Mouse (Mus musculus): ENCODE measurements around the gene Lrrc23. TPM values are rescaled to one million over a fixed set of nuclear protein-coding genes. Genes with fewer than 3 reads are reported as not detected.

Lrrc23 gene
- polyA plus RNA-seq (2012; rRNA removed) (1.1 TPM in 2 replicates), polyA plus RNA-seq (2014; fragmentation: Nextera tagmentation; extraction: Ambion mirVana) (0.88 and 1.2 TPM in 2 replicates)

GRCm38 (mm10) chr6:124779222-124779983, at the start of gene Lrrc23:
Lrrc23 (minus strand) TSS chr6:124779727.
- H3K27ac ChIP-seq (replicated peaks; ENCODE audit: low read depth, low read length), result no peak within 1 kb of the TSS
- H3K9ac ChIP-seq (ENCODE audit: low read depth, low read length, severe bottlenecking), result 0 out of 2 replicates have a peak within 1 kb of the TSS, but pooled peaks have one; percentile 36
- no peak for TF ChIP-seq POLR2A (IDR thresholded peaks at IDR 0.05; ENCODE audit: borderline replicate concordance, extremely low read depth, insufficient read depth, insufficient read length)
- no peaks in the 10 kb centered on the region for H3K36me3 ChIP-seq (ENCODE audit: control insufficient read depth, insufficient read depth, low read length)
- peaks cover 15% of the 10 kb centered on the region for H3K4me1 ChIP-seq (ENCODE audit: control insufficient read depth, insufficient read depth, low read length)
- no peaks in the 10 kb centered on the region for H3K9me3 ChIP-seq (ENCODE audit: control insufficient read depth, low read length)
- peak within 1 kb of the TSS; percentile 32 for H3K4me3 ChIP-seq (replicated peaks; ENCODE audit: low read length)
- WGBS, result 2% methylated on average over 23 of the region's 23 CpGs
- DNase-seq (ENCODE audit: low spot score) (peak; percentile 76), ATAC-seq (ENCODE audit: low FRiP score, low read depth) (peak; percentile 70; the same call in 1 of the 2 replicates)
- peak within 1 kb of the TSS; percentile 51 for H3K4me2 ChIP-seq (replicated peaks; ENCODE audit: low read depth, low read length, severe bottlenecking)
- H3K27me3 ChIP-seq (ENCODE audit: control insufficient read depth, insufficient read depth, low read length), result no peaks in the 10 kb centered on the region

DNA sequence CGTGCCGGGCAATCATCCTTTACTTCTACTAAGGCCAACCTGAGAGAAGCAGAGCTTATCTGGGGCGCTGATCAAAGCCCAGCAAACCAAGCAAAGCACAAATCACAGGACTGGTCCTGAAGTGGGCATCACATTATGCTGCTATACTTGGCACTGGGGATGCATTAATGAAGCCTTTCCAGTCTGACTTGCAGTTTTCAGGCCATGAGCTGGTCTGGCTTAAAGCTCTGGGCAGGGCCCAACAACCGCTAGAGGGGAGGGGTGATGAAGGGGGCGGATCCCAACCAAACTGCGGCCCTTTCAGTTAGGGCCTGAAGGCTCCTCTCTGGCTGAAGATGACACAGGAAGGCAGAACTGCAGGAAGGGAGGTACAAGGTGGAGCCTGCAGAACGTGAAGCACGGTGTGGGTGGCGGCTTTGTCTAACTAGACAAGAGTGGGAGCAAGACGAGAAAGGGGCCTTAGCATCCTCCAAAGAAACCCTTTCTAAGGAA, 48.6 kb upstream of the Lrrc23 start:
- DNase-seq (ENCODE audit: low spot score) (peak; percentile 48), ATAC-seq (ENCODE audit: low FRiP score, low read depth) (no peak)
- peak overlapping the region; percentile 81 for H3K4me2 ChIP-seq (replicated peaks; ENCODE audit: low read depth, low read length, severe bottlenecking)
- H3K27me3 ChIP-seq (ENCODE audit: control insufficient read depth, insufficient read depth, low read length), result no peaks in the 10 kb centered on the region
- no peak for TF ChIP-seq POLR2A (IDR thresholded peaks at IDR 0.05; ENCODE audit: borderline replicate concordance, extremely low read depth, insufficient read depth, insufficient read length)
- H3K9me3 ChIP-seq (ENCODE audit: control insufficient read depth, low read length), result no peaks in the 10 kb centered on the region
- peak overlapping the region; percentile 54 for H3K4me3 ChIP-seq (replicated peaks; ENCODE audit: low read length)
- peak overlapping the region; percentile 44; the same call in 1 of the 2 replicates for H3K27ac ChIP-seq (replicated peaks; ENCODE audit: low read depth, low read length)
- WGBS, result 25% methylated on average over 10 of the region's 10 CpGs
- peaks cover 51% of the 10 kb centered on the region for H3K36me3 ChIP-seq (ENCODE audit: control insufficient read depth, insufficient read depth, low read length)
- H3K9ac ChIP-seq (ENCODE audit: low read depth, low read length, severe bottlenecking), result peak overlapping the region; percentile 58
- peaks cover 9% of the 10 kb centered on the region; the same call in 1 of the 2 replicates for H3K4me1 ChIP-seq (ENCODE audit: control insufficient read depth, insufficient read depth, low read length)

DNA sequence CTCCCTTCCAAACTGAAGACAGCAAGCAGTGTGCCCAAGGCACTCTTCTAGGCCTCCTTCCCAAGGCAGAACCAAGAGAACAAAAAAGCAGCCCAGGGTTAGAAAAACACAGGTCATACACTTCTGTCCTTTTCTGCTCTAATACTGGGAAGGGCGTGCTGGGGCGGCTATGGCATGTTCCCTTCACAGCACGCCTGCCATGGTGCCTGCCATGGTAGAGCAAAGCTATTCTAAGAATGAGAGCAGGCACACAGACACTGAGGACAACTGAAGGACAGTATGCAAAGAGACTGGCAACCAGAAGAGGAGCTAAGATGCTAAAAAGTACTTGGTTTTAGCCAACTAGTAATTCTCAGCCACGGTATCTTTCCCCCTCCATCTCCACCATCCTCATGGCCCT, 42.5 kb upstream of the Lrrc23 start:
- no peak for TF ChIP-seq POLR2A (IDR thresholded peaks at IDR 0.05; ENCODE audit: borderline replicate concordance, extremely low read depth, insufficient read depth, insufficient read length)
- no peak overlapping the region for H3K4me3 ChIP-seq (replicated peaks; ENCODE audit: low read length)
- no peaks in the 10 kb centered on the region for H3K27me3 ChIP-seq (ENCODE audit: control insufficient read depth, insufficient read depth, low read length)
- H3K4me1 ChIP-seq (ENCODE audit: control insufficient read depth, insufficient read depth, low read length), result no peaks in the 10 kb centered on the region
- H3K9ac ChIP-seq (ENCODE audit: low read depth, low read length, severe bottlenecking), result no peak overlapping the region
- H3K36me3 ChIP-seq (ENCODE audit: control insufficient read depth, insufficient read depth, low read length), result peaks cover 92% of the 10 kb centered on the region
- no peaks in the 10 kb centered on the region for H3K9me3 ChIP-seq (ENCODE audit: control insufficient read depth, low read length)
- H3K27ac ChIP-seq (replicated peaks; ENCODE audit: low read depth, low read length), result no peak overlapping the region
- 96% methylated on average over 4 of the region's 4 CpGs for WGBS
- no peak overlapping the region for H3K4me2 ChIP-seq (replicated peaks; ENCODE audit: low read depth, low read length, severe bottlenecking)
- no peak for DNase-seq (ENCODE audit: low spot score)
- ATAC-seq (ENCODE audit: low FRiP score, low read depth), result no peak

DNA sequence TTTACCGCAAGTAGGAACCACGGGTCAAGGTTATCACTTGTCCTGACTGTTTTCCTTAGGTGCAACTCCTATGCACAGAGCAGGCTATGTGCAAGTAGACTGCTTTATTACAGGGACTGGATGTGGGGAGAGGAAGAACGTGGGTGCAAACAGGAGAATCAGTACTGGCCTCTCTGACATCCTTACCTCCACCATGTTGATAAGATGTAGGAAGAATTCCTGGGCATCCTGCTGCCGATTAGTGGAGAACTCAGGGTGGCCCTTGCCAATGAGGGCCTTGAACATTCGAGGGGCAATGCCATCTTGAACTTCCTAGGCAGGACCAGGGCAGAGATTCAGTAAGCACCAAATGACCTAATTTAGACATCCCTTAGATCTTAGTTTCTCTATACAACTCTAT, 41.4 kb upstream of the Lrrc23 start:
- DNase-seq (ENCODE audit: low spot score) (no peak), ATAC-seq (ENCODE audit: low FRiP score, low read depth) (no peak)
- Histone ChIP-seq H3K27me3 (ENCODE audit: control insufficient read depth, insufficient read depth, low read length) (no peaks in the 10 kb centered on the region), H3K4me3 (replicated peaks; ENCODE audit: low read length) (no peak overlapping the region), H3K4me1 (ENCODE audit: control insufficient read depth, insufficient read depth, low read length) (no peaks in the 10 kb centered on the region), H3K9me3 (ENCODE audit: control insufficient read depth, low read length) (no peaks in the 10 kb centered on the region), H3K4me2 (replicated peaks; ENCODE audit: low read depth, low read length, severe bottlenecking) (no peak overlapping the region), H3K27ac (replicated peaks; ENCODE audit: low read depth, low read length) (no peak overlapping the region), H3K9ac (ENCODE audit: low read depth, low read length, severe bottlenecking) (no peak overlapping the region), H3K36me3 (ENCODE audit: control insufficient read depth, insufficient read depth, low read length) (peaks cover 98% of the 10 kb centered on the region)
- TF ChIP-seq POLR2A (IDR thresholded peaks at IDR 0.05; ENCODE audit: borderline replicate concordance, extremely low read depth, insufficient read depth, insufficient read length), result no peak
- WGBS, result 91% methylated on average over 5 of the region's 5 CpGs

DNA sequence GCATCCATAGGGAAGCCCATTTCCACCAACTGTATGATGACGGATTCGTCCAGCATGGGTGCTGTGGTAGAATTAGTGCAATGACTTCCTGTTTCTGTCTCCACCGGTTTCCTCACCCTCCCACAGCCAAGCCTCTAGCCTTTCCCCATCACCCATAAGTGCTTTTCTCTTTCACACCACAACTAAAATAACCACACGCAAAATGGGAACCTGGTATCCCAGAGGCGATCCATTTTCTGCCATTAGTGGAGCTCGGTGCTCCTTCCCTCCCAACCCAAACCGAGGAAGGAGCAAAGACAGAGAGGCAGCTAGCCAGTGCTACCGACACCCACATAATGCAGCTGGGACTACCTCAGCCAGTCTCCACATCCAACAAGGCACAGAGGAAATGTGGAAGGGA, 38.4 kb upstream of the Lrrc23 start:
- ATAC-seq (ENCODE audit: low FRiP score, low read depth) (no peak), DNase-seq (ENCODE audit: low spot score) (no peak)
- 89% methylated on average over 8 of the region's 8 CpGs for WGBS
- no peak for TF ChIP-seq POLR2A (IDR thresholded peaks at IDR 0.05; ENCODE audit: borderline replicate concordance, extremely low read depth, insufficient read depth, insufficient read length)
- H3K9ac ChIP-seq (ENCODE audit: low read depth, low read length, severe bottlenecking), result no peak overlapping the region
- no peaks in the 10 kb centered on the region for H3K27me3 ChIP-seq (ENCODE audit: control insufficient read depth, insufficient read depth, low read length)
- no peak overlapping the region for H3K4me3 ChIP-seq (replicated peaks; ENCODE audit: low read length)
- H3K9me3 ChIP-seq (ENCODE audit: control insufficient read depth, low read length), result no peaks in the 10 kb centered on the region
- H3K4me2 ChIP-seq (replicated peaks; ENCODE audit: low read depth, low read length, severe bottlenecking), result no peak overlapping the region
- peaks cover 10% of the 10 kb centered on the region for H3K4me1 ChIP-seq (ENCODE audit: control insufficient read depth, insufficient read depth, low read length)
- H3K27ac ChIP-seq (replicated peaks; ENCODE audit: low read depth, low read length), result no peak overlapping the region
- H3K36me3 ChIP-seq (ENCODE audit: control insufficient read depth, insufficient read depth, low read length), result peaks cover 77% of the 10 kb centered on the region

Data from limb, embryonic 14.5 days (tissue).